26 mouse cellular contexts compared by ENCODE assay signal in genomic region chr9:61342297-61342696, GRCm38 (mm10).
"Had no signal": no experiment of that assay in that cellular context is flagged by ENCODE, and none has a peak within 500 bp of the region (broad histone marks: within the 10 kb centered on the region; RNA-seq: fewer than 3 reads in every experiment).

No protein-coding gene starts in this region.

- H3K27ac ChIP-seq: gastrocnemius, adult 2 months; heart, embryonic 10.5 days; hindbrain, embryonic 10.5 days; hindbrain, embryonic 12.5 days; hindbrain, embryonic 14.5 days; intestine, embryonic 15.5 days; kidney, postnatal 0 days; layer of hippocampus, adult 2 months; limb, embryonic 13.5 days; limb, embryonic 15.5 days; liver, embryonic 12.5 days; liver, embryonic 14.5 days had no signal

- H3K9ac ChIP-seq: heart, embryonic 12.5 days; hindbrain, embryonic 12.5 days; hindbrain, embryonic 14.5 days; intestine, embryonic 15.5 days; limb, embryonic 13.5 days; limb, embryonic 15.5 days; liver, embryonic 12.5 days; liver, embryonic 14.5 days had no signal

- H3K27me3 ChIP-seq: intestine, embryonic 15.5 days had no signal

- ATAC-seq: hindbrain, embryonic 16.5 days; inflammation-experienced regulatory T-cells, adult 6 months; intestine, embryonic 15.5 days; intestine, postnatal 0 days; liver, embryonic 12.5 days had no signal

- H3K36me3 ChIP-seq: heart, embryonic 10.5 days; heart, embryonic 12.5 days; hindbrain, embryonic 10.5 days; hindbrain, embryonic 12.5 days; intestine, embryonic 15.5 days; limb, embryonic 13.5 days; limb, embryonic 15.5 days; liver, embryonic 12.5 days had no signal

- H3K9me3 ChIP-seq: heart, embryonic 10.5 days; heart, embryonic 12.5 days; hindbrain, embryonic 10.5 days; hindbrain, embryonic 12.5 days; intestine, embryonic 15.5 days; limb, embryonic 13.5 days; limb, embryonic 15.5 days; liver, embryonic 12.5 days had no signal

- H3K4me2 ChIP-seq: heart, embryonic 12.5 days; hindbrain, embryonic 12.5 days; hindbrain, embryonic 14.5 days; intestine, embryonic 15.5 days; limb, embryonic 13.5 days; limb, embryonic 15.5 days; liver, embryonic 12.5 days had no signal

- H3K4me3 ChIP-seq: gastrocnemius, adult 2 months; heart, embryonic 10.5 days; heart, embryonic 12.5 days; hindbrain, embryonic 10.5 days; hindbrain, embryonic 12.5 days; intestine, embryonic 15.5 days; layer of hippocampus, adult 2 months; limb, embryonic 13.5 days; limb, embryonic 15.5 days; liver, embryonic 12.5 days had no signal

- DNase-seq: gastrocnemius, adult 2 months; gastrocnemius, postnatal 10 days; gastrocnemius, postnatal 25 days; heart, adult 18-20 months; heart, postnatal 10 days; heart, postnatal 4 days; kidney, adult 18-20 months; kidney, adult 8-10 months; kidney, postnatal 14 days; kidney, postnatal 4 days; layer of hippocampus, postnatal 36 days had no signal
